In genomic region chr12:70710311-70710710, GRCm38 (mm10) we compare ENCODE assay signal across 32 mouse cellular contexts.
"Had no signal": no experiment of that assay in that cellular context is flagged by ENCODE, and none has a peak within 500 bp of the region (broad histone marks: within the 10 kb centered on the region; RNA-seq: fewer than 3 reads in every experiment).

No protein-coding gene starts in this region.

- H3K27me3 ChIP-seq: limb, embryonic 12.5 days; limb, embryonic 13.5 days; limb, embryonic 15.5 days; liver, embryonic 12.5 days; liver, embryonic 13.5 days; liver, embryonic 15.5 days; lung, embryonic 15.5 days; megakaryocyte, embryonic 14.5 days; midbrain, embryonic 12.5 days; midbrain, embryonic 13.5 days; midbrain, embryonic 15.5 days; neural tube, embryonic 12.5 days had no signal

- H3K4me2 ChIP-seq: limb, embryonic 12.5 days; limb, embryonic 13.5 days; limb, embryonic 15.5 days; liver, embryonic 11.5 days; liver, embryonic 12.5 days; liver, embryonic 13.5 days; liver, embryonic 15.5 days; lung, embryonic 14.5 days; lung, embryonic 15.5 days; midbrain, embryonic 11.5 days; midbrain, embryonic 12.5 days; midbrain, embryonic 13.5 days; midbrain, embryonic 15.5 days; neural tube, embryonic 12.5 days had no signal

- ATAC-seq: liver, embryonic 12.5 days; lung, postnatal 0 days; midbrain, embryonic 13.5 days; midbrain, embryonic 15.5 days; midbrain, embryonic 16.5 days had no signal

- DNase-seq: left cerebral cortex, postnatal 4 days; liver; liver, embryonic 13.5 days; lung, adult 18-20 months; lung, adult 2 months; lung, postnatal 10 days; lung, postnatal 14 days; lung, postnatal 36 days; lung, postnatal 4 days; midbrain, embryonic 14.5 days had no signal

- H3K27ac ChIP-seq: left cerebral cortex, adult 2 months; limb, embryonic 10.5 days; limb, embryonic 12.5 days; limb, embryonic 13.5 days; limb, embryonic 15.5 days; liver, embryonic 12.5 days; liver, embryonic 13.5 days; liver, embryonic 14.5 days; liver, embryonic 15.5 days; lung, embryonic 15.5 days; macrophage; midbrain, embryonic 10.5 days; midbrain, embryonic 12.5 days; midbrain, embryonic 13.5 days; midbrain, embryonic 15.5 days; neural tube, embryonic 12.5 days had no signal

- H3K36me3 ChIP-seq: limb, embryonic 10.5 days; limb, embryonic 12.5 days; limb, embryonic 13.5 days; limb, embryonic 15.5 days; liver, embryonic 12.5 days; liver, embryonic 13.5 days; liver, embryonic 15.5 days; lung, embryonic 15.5 days; midbrain, embryonic 10.5 days; midbrain, embryonic 12.5 days; midbrain, embryonic 13.5 days; midbrain, embryonic 15.5 days; neural tube, embryonic 12.5 days had no signal

- H3K4me1 ChIP-seq: midbrain, embryonic 15.5 days; neural tube, embryonic 12.5 days had no signal

- H3K9ac ChIP-seq: limb, embryonic 12.5 days; limb, embryonic 13.5 days; limb, embryonic 15.5 days; liver, embryonic 12.5 days; liver, embryonic 13.5 days; liver, embryonic 14.5 days; liver, embryonic 15.5 days; lung, embryonic 14.5 days; lung, embryonic 15.5 days; midbrain, embryonic 12.5 days; midbrain, embryonic 13.5 days; midbrain, embryonic 15.5 days; neural tube, embryonic 12.5 days had no signal

- H3K4me3 ChIP-seq: left cerebral cortex, adult 2 months; limb, embryonic 10.5 days; limb, embryonic 12.5 days; limb, embryonic 13.5 days; limb, embryonic 15.5 days; liver, embryonic 12.5 days; liver, embryonic 13.5 days; liver, embryonic 15.5 days; lung, embryonic 15.5 days; megakaryocyte, embryonic 14.5 days; midbrain, embryonic 10.5 days; midbrain, embryonic 12.5 days; midbrain, embryonic 13.5 days; midbrain, embryonic 15.5 days; myocyte; neural tube, embryonic 12.5 days had no signal

- H3K9me3 ChIP-seq: limb, embryonic 10.5 days; limb, embryonic 12.5 days; limb, embryonic 13.5 days; limb, embryonic 15.5 days; liver, embryonic 12.5 days; liver, embryonic 13.5 days; liver, embryonic 15.5 days; lung, embryonic 15.5 days; megakaryocyte, embryonic 14.5 days; midbrain, embryonic 10.5 days; midbrain, embryonic 12.5 days; midbrain, embryonic 13.5 days; midbrain, embryonic 15.5 days; neural tube, embryonic 12.5 days had no signal
